Mouse (Mus musculus): Measurements from ENCODE around the gene Gtpbp6.
"Not testable (repeated sequence)": the region's sequence is repeated elsewhere in the genome, so short reads cannot be mapped to it uniquely, and the experiment has no call there.

The Gtpbp6 gene

DNA sequence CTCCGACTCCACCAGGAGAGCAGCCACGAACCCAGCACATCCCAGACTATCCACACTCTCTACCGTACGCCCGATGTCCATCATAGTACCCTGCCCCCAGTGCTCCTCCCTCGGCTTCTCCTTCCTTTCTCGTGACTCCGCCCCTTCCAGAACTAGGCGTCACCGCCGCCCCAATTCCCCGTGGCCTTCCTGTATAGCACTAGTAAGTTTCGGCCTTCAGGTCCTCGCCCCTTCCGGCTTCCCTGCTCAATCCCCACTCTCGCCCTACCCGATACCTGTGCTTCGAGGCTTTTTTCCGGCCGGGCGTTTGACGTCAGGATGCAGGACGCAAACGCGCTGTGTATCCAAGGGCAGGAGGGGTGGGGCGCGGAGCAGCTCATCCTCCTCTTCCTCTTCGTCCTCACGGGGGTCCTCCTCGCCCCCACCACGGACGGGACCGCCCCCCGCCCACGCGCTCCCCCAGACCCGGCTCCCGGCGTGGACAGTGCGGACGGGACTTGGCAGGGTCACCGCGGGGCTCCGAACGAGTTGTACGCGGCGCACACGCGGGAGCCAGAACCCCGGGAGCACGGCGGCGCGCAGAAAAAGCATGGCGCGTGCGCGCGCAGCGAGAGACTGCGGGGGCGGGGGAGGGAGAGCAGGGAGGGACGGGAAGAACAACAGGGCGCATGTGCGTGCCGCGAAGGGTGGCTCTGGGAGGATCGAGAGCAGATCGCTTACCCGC, at the start of gene Gtpbp6:
Gtpbp6 (minus strand) TSS at position 617 of the 724 bp plus-strand sequence.
- peak; percentile 94 for DNase-seq (ENCODE audit: low spot score in 2 of 2)

GRCm38 (mm10) chr5:110143007-110143406, 35.0 kb upstream of the Gtpbp6 start:
- DNase-seq (ENCODE audit: low spot score in 2 of 2) = no peak

- no peak for DNase-seq (ENCODE audit: low spot score in 2 of 2)
Measured at GRCm38 (mm10) chr5:110142309-110142708, 34.3 kb upstream of the Gtpbp6 start.

GRCm38 (mm10) chr5:110140424-110140823, 32.4 kb upstream of the Gtpbp6 start:
- DNase-seq (ENCODE audit: low spot score in 2 of 2) = no peak

DNA sequence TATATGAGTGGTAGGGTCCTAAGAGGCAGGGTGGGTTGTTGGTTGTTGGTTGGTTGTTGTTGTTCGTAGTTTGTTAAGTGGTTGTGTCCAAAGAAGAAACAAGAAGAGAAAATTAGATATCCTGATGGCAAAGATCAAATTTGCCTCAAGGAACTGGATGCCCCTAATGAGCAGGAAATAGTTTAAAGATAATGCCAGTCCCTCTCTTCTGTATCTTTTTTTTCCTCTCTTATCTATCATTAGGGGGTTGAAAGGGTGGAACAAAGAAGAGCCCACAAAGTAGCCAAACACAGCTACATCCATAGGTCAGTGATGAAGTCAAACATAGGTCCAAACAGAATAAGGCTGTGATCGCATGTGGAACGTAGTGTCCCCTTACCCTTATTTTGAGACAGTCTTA, 31.3 kb upstream of the Gtpbp6 start:
- no peak for DNase-seq (ENCODE audit: low spot score in 2 of 2)

- DNase-seq (ENCODE audit: low spot score in 2 of 2) = no peak
Measured at GRCm38 (mm10) chr5:110137816-110138215, 29.8 kb upstream of the Gtpbp6 start.

- no peak for DNase-seq (ENCODE audit: low spot score in 2 of 2)
Measured at GRCm38 (mm10) chr5:110136087-110136464, 28.1 kb upstream of the Gtpbp6 start.

GRCm38 (mm10) chr5:110135293-110136086, 27.5 kb upstream of the Gtpbp6 start, which contains the start of gene Chfr:
Chfr (plus strand) TSS chr5:110135842.
- DNase-seq (ENCODE audit: low spot score in 2 of 2) = peak; percentile 99 to 100

GRCm38 (mm10) chr5:110122380-110122779, 14.4 kb upstream of the Gtpbp6 start:
- not testable (repeated sequence) for DNase-seq (ENCODE audit: low spot score in 2 of 2)

DNA sequence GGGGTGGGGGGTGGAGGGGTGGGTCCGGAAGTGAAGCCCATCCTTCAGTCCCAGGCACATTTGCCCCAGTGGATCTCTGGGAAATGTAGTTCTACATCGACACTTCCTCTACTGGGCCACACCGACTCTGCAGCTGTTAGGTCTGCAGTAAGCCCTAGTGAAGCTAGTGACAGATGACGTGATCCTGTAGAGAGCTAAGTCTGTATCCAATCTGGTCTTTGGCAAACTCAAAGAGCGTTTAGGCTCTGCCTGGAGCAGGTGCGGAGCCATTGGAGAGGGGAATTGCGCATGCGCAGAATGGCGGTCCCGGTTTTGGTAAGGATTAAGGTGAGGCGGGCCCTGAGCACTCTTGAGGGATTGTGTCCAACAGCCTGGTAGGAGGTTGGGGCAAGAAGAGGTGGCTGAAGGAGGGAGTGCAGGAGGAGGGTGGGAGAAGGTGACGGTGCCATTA, 2.0 kb upstream of the Gtpbp6 start, which contains the start of gene Zfp605:
Zfp605 (plus strand) TSS at position 102 of the 451 bp plus-strand sequence.
- DNase-seq (ENCODE audit: low spot score in 2 of 2) = peak; percentile 87 to 90

DNA sequence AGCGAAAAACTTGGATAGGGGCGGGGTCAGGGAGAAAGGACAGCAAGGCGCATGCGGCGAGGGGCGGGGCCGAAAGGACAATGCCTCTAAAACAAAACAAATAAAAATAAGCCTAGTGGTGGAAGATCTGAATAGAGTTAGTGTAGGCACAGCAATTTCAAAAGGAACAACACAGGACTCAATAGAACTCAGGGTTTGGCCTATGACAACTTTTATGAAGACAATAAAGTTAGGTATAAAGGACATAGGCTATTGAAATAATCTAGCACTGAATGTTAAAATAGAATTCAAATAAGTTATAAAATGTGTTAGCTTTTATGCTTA, 270 bp upstream of the Gtpbp6 start:
- DNase-seq (ENCODE audit: low spot score in 2 of 2) = no peak

- peak; percentile 61 to 65 for DNase-seq (ENCODE audit: low spot score in 2 of 2)
Measured at GRCm38 (mm10) chr5:110106901-110107564, 964 bp downstream of the Gtpbp6 start.

DNA sequence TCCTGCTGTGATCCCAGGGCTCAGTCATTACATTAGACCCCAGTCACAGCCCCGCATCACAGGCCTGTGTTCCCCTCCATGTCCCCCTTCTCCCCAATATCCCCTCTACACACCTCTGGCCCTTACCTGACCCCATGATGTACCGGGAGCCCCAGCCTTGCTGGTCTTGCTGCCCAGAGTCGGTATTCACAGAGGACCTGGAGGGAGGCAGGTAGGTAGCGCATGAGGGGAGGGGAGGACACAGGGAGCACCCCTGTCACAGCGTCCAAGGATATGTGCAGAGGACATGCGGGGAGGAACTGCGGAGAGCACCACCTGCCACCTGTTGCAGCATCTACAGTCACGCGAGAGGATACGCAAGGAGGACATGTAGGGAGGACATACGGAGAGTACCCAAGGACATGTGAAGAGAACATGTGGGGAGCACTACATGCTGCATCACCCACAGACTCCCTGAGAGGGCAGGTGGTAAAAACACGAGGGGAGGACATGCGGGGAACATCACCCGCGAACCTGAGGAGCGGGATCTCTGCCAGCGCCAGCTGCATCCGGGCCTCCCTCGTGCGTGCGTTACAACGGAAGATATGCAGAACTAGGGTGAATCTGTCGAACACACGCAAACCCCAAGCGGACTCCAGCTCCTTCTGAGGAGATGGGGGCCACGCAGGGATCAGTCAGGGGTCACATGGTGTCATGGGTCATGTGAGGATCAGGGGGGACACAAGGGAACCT, 1.7 kb downstream of the Gtpbp6 start:
- DNase-seq (ENCODE audit: low spot score in 2 of 2) = peak in 1 of 2 experiments; percentile 40

DNA sequence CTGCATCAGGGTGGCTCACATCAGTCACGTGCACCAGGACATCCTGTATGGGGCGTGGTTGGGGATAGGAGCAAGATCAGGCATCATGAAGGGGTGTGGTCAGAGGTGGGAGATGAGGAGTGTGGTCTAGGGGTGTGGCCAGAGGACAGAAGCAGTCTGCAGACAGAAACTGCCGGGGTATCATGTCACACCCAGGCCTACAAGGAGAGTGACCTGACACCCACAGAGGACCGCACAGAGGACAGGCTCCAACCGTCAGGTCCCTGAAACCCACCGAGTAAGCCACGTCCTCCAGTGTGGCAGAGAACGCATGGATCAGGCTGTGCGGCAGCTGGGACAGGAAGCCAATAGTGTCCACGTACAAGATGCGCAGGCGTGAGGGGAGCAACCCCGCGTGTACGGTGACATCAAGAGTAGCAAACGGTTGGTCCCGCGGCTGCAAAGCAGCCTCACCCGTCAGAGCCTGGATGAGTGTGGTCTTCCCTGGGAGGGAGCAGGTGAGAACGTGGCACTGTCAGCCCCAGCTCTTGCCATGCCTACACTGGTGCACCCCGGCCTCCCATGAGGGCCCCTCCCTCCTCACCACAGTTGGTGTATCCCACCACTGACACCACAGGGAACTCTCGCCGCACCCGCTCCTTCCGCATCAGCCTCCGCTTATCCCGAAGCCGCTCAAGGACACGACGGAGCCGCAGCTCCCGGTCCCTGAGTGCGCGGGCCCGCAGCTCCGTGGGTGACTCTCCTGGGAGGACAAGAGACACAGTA, 3.2 kb downstream of the Gtpbp6 start:
- no peak for DNase-seq (ENCODE audit: low spot score in 2 of 2)

GRCm38 (mm10) chr5:110103901-110104615, 3.9 kb downstream of the Gtpbp6 start:
- DNase-seq (ENCODE audit: low spot score in 2 of 2) = no peak

- no peak for DNase-seq (ENCODE audit: low spot score in 2 of 2)
Measured at GRCm38 (mm10) chr5:110102853-110103625, 5.0 kb downstream of the Gtpbp6 start.

DNA sequence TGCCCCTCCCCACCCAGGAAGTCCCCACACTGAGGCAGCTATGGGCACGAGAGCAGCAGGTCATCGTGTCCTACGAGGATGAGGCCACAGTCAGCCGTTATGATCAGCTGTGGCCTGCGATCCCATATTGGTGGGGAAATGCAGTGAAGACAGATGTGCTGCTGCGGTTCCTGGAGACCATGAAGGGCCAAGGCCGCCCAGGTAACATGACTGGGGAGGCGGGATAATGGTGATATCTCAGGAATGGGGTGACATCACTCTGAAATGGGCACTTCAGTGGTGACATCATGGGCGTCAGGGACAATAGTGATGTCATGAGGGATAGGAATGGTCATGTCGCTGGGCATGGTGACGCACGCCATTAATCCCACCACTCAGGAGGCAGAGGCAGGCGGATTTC, 5.6 kb downstream of the Gtpbp6 start:
- no peak for DNase-seq (ENCODE audit: low spot score in 2 of 2)

DNA sequence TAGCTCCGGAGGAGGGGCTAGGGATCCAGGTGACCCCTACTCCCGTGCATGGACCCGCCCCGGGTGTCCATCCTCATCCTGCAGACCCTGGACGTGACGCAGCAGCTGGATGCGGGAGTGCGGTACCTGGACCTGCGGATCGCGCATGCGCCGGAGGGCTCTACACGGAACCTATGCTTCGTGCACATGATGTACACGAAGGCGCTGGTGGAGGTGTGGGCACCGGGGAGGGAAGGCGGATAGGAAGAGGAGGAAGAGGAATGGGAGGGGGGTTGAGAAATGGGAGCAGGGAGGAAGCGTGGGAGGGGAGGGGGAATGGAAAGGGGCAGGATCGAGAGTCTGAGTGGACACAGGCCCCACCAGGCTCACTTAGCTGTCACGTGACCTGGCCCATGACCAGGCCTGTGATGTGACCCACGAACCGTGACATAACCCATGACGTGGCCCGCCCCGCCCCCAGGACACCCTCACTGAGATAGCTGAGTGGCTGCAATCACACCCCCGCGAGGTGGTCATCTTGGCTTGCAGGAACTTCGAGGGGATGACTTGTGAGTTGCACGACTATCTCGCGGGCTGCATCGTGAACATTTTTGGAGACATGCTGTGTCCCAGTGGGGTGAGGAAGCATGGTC, 6.2 kb downstream of the Gtpbp6 start:
- DNase-seq (ENCODE audit: low spot score in 2 of 2) = peak; percentile 63 to 78

Data from frontal cortex, postnatal 10 days (tissue).